In the genomic region with DNA sequence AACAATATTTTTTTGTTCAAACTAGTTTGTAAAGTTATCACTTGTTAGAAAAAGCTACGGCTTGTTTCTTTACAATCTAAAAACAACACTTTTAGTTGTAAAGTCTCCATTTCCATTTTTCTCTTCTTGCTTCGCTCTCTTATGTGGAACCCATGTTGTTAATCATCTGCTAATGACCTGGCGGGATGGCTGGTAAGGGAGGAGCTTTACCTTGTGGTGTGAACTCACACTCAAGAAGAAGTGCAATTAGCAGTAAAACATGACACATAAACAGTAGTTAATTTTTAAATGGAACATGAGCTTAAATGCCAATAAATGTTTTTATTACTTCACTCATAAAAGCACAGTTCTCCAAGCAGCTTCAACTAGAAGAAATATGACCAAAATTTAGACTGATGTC, we compare ENCODE assay signal across 24 mouse cellular contexts. TPM values are rescaled to one million over a fixed set of nuclear protein-coding genes. Genes with fewer than 3 reads are reported as not detected.
"Had no signal": no experiment of that assay in that cellular context is flagged by ENCODE, and none has a peak within 500 bp of the region (broad histone marks: within the 10 kb centered on the region; RNA-seq: fewer than 3 reads in every experiment).

No protein-coding gene starts in this region.

- ATAC-seq: hindbrain, postnatal 0 days had no signal

- H3K9me3 ChIP-seq: heart, embryonic 15.5 days; hindbrain, embryonic 13.5 days; hindbrain, embryonic 15.5 days; limb, embryonic 10.5 days; limb, embryonic 12.5 days; liver, embryonic 13.5 days; liver, embryonic 15.5 days had no signal

- H3K36me3 ChIP-seq: heart, embryonic 13.5 days; heart, embryonic 15.5 days; hindbrain, embryonic 13.5 days; hindbrain, embryonic 15.5 days; limb, embryonic 10.5 days; limb, embryonic 12.5 days; liver, embryonic 13.5 days; liver, embryonic 15.5 days had no signal

- H3K27me3 ChIP-seq: heart, embryonic 13.5 days; heart, embryonic 15.5 days; hindbrain, embryonic 13.5 days; hindbrain, embryonic 15.5 days; limb, embryonic 12.5 days; liver, embryonic 13.5 days; liver, embryonic 15.5 days had no signal

- H3K9ac ChIP-seq: heart, embryonic 13.5 days; heart, embryonic 15.5 days; hindbrain, embryonic 13.5 days; hindbrain, embryonic 15.5 days; limb, embryonic 12.5 days; liver, embryonic 13.5 days; liver, embryonic 15.5 days had no signal

- H3K4me3 ChIP-seq: gastrocnemius, adult 2 months; heart, embryonic 13.5 days; heart, embryonic 15.5 days; hindbrain, embryonic 13.5 days; hindbrain, embryonic 15.5 days; layer of hippocampus, adult 2 months; left cerebral cortex, adult 2 months; limb, embryonic 10.5 days; limb, embryonic 12.5 days; liver, embryonic 13.5 days; liver, embryonic 15.5 days had no signal

- H3K4me1 ChIP-seq: hindbrain, embryonic 15.5 days; liver, embryonic 13.5 days; liver, embryonic 15.5 days had no signal

- DNase-seq: gastrocnemius, adult 2 months; gastrocnemius, postnatal 10 days; gastrocnemius, postnatal 25 days; heart, adult 18-20 months; heart, postnatal 14 days; heart, postnatal 36 days; kidney, adult 18-20 months; kidney, postnatal 10 days; liver; liver, embryonic 13.5 days had no signal

- H3K27ac ChIP-seq: gastrocnemius, adult 2 months; heart, embryonic 13.5 days; heart, embryonic 15.5 days; hindbrain, embryonic 13.5 days; hindbrain, embryonic 15.5 days; hindbrain, postnatal 0 days; layer of hippocampus, adult 2 months; left cerebral cortex, adult 2 months; limb, embryonic 10.5 days; limb, embryonic 12.5 days; liver, embryonic 13.5 days; liver, embryonic 15.5 days had no signal

- H3K4me2 ChIP-seq: heart, embryonic 11.5 days; heart, embryonic 13.5 days; heart, embryonic 15.5 days; hindbrain, embryonic 13.5 days; hindbrain, embryonic 15.5 days; limb, embryonic 12.5 days; liver, embryonic 11.5 days; liver, embryonic 13.5 days; liver, embryonic 15.5 days had no signal

RNA-seq across cellular contexts. Expression of a gene that starts 3.7 kb away (rescaled TPM):
- total RNA-seq: gastrocnemius, adult 2 months; gastrocnemius, postnatal 25 days; granulocyte monocyte progenitor cell, adult 5-6 weeks; heart, adult 8-10 months; heart, postnatal 36 days had no signal
- polyA plus RNA-seq: liver, embryonic 11.5 days had no signal
